Mouse (Mus musculus): ENCODE data around the gene Dynlt1f. TPM values are rescaled to one million over a fixed set of nuclear protein-coding genes. Genes with fewer than 3 reads are reported as not detected.
A peak's percentile ranks its signal among the peaks of the same experiment; 100 is the strongest.
"Not testable (repeated sequence)": the region's sequence is repeated elsewhere in the genome, so short reads cannot be mapped to it uniquely, and the experiment has no call there.

Dynlt1f gene
- 301 and 317 TPM in 2 replicates for polyA plus RNA-seq (2016; fragmentation: Nextera tagmentation; extraction: Ambion mirVana)

DNA sequence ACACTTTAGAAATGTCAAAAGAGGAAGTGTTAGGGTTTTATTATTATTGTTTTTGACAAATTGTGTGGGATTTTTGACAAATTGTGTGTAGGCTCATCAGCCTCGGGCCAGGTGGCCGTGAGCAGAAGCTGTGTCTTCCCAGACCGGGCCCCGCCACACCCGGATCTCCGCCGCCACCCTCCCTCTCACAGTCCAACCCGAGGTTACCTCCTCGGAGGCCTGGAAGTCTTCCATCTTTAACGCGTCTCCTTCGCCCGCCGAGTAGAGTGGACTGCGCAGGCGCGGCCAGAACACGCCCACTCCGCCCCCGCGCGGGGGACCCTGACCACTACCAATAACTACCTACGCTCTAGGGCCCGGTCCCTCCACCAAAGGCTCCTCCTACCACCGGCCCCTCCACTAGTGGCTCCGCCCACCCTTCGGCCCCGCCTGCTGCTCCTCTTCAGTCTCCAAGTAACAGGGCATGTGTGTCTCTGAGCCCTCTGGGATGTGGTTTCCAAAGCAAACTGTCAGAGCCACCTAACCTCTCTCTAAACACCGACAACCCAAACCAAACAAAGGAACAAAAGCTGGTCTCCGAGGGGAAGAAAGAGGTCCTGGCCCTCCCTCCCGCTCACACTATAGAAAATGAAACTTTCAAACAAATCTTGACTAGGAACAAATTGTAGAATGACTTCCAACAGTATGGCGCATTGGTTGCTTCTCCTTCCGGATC is at the start of gene Dynlt1f:
Dynlt1f (minus strand) TSS at position 334 of the 715 bp plus-strand sequence.
- not testable (repeated sequence) for H3K4me1 ChIP-seq, H3K27me3 ChIP-seq, H3K36me3 ChIP-seq, H3K9me3 ChIP-seq
- peak within 1 kb of the TSS; percentile 51 for H3K4me3 ChIP-seq
- peak; percentile 95 for ATAC-seq (ENCODE audit: low FRiP score, low read depth)
- peak within 1 kb of the TSS; percentile 81 for H3K27ac ChIP-seq (replicated peaks)
- WGBS = 2% methylated on average over 28 of the region's 33 CpGs
- H3K4me2 ChIP-seq (replicated peaks) = peak within 1 kb of the TSS; percentile 43
- peak within 1 kb of the TSS; percentile 55 for H3K9ac ChIP-seq (replicated peaks)

DNA sequence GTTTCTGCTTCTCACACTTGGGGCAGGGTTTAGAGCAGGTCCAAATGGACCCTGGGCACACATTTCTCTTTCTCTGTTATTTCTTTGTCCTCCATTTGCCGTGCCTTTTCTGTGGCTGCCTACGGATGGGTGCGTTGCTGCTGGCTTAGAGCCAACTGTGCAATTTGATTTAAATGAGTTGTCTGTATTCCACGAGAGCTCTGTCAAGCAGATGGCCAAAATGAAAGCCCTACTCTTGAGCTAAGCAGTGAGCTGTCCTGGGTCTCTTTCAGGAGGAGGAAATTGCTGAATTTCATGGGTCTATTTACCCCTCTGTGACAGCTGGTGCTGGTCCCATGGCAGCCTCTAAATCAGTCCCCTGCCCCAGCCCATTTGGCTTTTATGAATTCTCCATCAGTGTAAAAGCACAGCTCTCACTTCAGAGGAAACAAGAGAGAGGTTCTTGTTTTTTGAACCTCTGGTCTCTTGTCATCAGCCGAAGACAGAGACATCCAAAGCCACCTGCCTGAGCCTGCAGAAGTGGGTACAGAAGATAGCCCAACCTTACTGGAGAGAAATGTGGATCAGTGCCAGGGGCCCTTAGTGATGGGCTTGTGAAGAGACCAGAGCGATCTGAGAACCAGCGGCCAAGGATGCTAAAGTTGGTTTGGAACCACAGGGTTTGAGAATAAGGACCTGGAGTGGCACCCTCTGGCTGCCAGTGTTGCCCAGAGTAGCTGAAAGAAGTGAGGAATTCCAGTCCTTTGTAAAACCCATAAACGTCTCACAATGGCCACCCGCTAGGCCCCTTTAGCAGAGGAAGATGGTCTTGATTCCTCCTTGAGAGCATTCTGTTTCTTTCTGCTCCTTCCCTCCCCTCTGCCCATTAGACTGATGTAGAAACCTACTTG is 47.9 kb upstream of the Dynlt1f start:
- H3K27me3 ChIP-seq; H3K9ac ChIP-seq (replicated peaks); H3K36me3 ChIP-seq; H3K4me3 ChIP-seq; H3K4me1 ChIP-seq; H3K4me2 ChIP-seq (replicated peaks); H3K9me3 ChIP-seq; H3K27ac ChIP-seq (replicated peaks): not testable (repeated sequence)
- 46% methylated on average over 9 of the region's 9 CpGs for WGBS
- peak; percentile 85 for ATAC-seq (ENCODE audit: low FRiP score, low read depth)

DNA sequence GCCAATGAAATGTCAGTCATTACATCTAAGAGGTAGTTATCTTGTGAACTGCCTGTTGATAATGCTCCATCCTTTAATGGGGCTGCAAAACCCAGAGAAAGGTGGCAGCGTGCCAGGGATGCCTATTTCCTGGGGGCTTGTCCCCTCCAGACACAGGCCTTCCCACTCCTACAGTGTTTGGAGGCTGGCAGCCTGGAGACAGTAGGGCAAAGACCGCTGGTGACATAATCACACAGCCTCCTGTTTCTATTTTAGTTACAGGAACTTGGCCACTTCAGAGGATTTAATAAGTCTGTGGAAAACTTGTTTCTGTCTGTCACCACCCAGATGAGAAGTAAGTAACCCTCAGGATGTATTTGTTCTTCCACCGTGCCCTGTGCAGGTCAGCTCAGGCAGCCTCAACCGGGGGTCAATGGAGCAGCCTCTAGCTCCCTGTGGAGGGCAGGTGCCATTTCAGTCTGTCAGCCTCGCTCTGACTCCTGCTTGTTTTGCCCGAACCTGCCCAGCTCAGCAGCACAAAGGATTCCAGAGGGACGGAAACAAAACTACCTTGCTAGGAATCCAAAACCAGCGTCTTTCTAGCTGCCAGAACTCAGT is 47.0 kb upstream of the Dynlt1f start:
- H3K4me3 ChIP-seq; H3K27ac ChIP-seq (replicated peaks); H3K27me3 ChIP-seq; H3K9ac ChIP-seq (replicated peaks); ATAC-seq (ENCODE audit: low FRiP score, low read depth); H3K36me3 ChIP-seq; H3K4me2 ChIP-seq (replicated peaks); H3K4me1 ChIP-seq; H3K9me3 ChIP-seq: not testable (repeated sequence)
- 56% methylated on average over 2 of the region's 8 CpGs for WGBS

DNA sequence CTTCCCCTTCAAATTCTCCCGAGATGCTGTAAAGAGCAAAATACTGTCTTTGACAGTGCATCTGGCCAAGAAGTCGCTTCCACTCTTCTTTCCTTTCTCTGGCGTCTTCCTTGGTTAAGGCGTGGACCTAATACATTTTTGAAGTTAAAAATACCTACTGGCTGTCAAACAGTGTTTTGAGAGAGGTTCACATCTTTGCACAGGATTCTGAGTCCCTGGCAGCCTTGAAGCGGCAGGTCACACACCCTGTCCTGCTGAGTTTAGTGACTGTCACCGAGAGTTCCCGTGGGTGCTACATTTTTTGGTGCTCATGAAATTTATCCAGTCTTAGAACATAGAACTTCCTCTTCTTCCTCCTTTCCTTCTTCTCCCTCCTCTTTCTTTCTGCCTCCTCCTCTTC is 44.4 kb upstream of the Dynlt1f start:
- not testable (repeated sequence) for H3K9me3 ChIP-seq; H3K4me3 ChIP-seq; ATAC-seq (ENCODE audit: low FRiP score, low read depth); H3K4me2 ChIP-seq (replicated peaks); H3K36me3 ChIP-seq; H3K27me3 ChIP-seq; H3K4me1 ChIP-seq; H3K27ac ChIP-seq (replicated peaks); H3K9ac ChIP-seq (replicated peaks)
- WGBS = 80% methylated on average over 4 of the region's 7 CpGs

DNA sequence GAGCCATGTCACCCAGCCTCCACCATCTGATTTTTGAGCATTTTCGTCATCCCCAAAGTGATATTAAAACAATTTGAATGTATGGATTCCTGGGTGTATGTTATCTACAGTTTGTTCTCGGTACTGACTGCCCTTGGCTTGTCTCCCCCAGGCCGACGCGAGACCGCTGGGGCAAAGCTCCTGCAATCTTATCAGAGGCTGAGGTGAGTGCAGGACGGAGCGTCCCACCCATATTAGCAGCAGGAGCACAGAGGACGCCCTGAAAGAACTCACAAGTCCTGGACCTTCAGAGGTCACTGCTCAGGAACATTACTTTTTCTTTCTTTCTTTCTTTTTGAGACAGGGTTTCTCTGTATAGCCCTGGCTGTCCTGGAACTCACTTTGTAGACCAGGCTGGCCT is 43.8 kb upstream of the Dynlt1f start:
- H3K4me1 ChIP-seq; ATAC-seq (ENCODE audit: low FRiP score, low read depth); H3K9ac ChIP-seq (replicated peaks); H3K4me2 ChIP-seq (replicated peaks); H3K27me3 ChIP-seq; H3K9me3 ChIP-seq; H3K4me3 ChIP-seq; H3K36me3 ChIP-seq; H3K27ac ChIP-seq (replicated peaks): not testable (repeated sequence)
- WGBS = 95% methylated on average over 8 of the region's 9 CpGs

DNA sequence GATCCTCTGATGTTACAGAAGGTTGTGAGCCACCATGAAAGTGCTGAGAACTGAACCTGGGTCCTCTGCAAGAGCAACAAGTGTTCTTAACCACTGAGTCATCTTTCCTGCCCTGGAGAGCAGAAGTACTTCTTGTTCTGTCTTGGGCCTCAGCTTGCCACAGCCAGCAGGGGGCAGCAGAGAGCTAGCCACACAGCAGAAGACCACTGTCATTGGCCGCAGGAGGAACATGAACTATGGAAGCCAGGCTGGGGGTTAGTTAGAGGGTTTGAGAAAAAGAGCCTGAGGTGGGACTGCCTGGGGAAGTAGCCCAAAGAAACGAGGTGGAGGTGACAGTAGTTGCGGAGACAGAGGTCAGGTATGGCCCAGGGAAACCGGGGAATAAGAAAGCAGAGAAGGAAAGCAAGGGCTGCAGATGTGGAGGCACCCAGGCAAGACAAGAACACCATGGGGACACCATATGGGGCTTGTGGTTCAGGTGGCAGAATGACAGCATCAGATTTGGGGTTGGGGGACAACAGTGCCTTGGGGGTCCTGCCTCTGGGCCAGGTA is 41.6 kb upstream of the Dynlt1f start:
- H3K27ac ChIP-seq (replicated peaks); H3K9me3 ChIP-seq; H3K9ac ChIP-seq (replicated peaks); H3K36me3 ChIP-seq; H3K27me3 ChIP-seq; H3K4me3 ChIP-seq; H3K4me2 ChIP-seq (replicated peaks); H3K4me1 ChIP-seq: not testable (repeated sequence)
- 36% methylated on average over 4 of the region's 4 CpGs for WGBS
- ATAC-seq (ENCODE audit: low FRiP score, low read depth) = peak; percentile 70; the same call in 1 of the 2 replicates

DNA sequence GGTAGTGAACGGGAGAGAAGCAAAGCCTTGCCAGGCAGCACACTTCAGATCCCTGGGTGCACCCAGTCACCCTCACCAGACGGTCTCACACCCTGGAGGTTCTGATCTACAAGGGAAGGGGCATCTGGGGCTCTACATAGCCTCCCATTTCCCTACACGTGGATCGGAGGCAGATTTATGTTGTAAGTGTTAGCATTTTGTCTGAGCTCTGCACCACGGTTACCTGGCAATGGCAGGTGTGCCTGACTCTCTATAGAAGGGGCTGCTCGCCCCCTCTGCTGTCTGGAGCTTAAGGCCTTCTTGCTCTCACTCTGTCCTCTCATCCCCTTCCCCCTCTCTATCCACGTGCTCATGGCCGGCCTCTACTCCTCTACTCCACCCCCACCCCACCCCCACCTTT is 40.8 kb upstream of the Dynlt1f start:
- not testable (repeated sequence) for ATAC-seq (ENCODE audit: low FRiP score, low read depth); H3K4me2 ChIP-seq (replicated peaks); H3K9ac ChIP-seq (replicated peaks); H3K27ac ChIP-seq (replicated peaks); H3K36me3 ChIP-seq; H3K9me3 ChIP-seq; H3K4me1 ChIP-seq; H3K4me3 ChIP-seq; H3K27me3 ChIP-seq
- 59% methylated on average over 8 of the region's 8 CpGs for WGBS

DNA sequence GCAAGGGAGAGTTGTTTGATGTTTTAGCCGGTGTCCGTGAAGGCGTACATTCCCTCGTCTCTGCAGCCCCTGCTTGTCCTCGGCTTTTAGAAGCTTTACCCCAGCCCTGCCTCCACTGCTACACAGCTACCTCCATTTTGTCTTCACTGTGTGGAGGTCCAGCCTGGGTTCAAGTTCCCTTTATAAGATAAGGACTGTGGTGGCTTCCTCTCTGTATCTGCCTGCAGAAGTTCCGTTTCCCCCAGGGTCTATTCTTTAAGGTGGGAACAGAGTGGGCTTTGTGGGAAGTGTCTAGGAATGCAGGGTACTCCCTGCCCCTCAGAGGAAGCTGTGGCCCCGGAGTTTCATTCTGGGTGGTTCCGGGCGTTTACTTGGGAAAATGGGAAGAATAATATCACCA is 40.0 kb upstream of the Dynlt1f start:
- 81% methylated on average over 9 of the region's 9 CpGs for WGBS
- not testable (repeated sequence) for H3K9me3 ChIP-seq; H3K4me2 ChIP-seq (replicated peaks); H3K9ac ChIP-seq (replicated peaks); H3K4me1 ChIP-seq; H3K4me3 ChIP-seq; H3K27me3 ChIP-seq; ATAC-seq (ENCODE audit: low FRiP score, low read depth); H3K27ac ChIP-seq (replicated peaks); H3K36me3 ChIP-seq

DNA sequence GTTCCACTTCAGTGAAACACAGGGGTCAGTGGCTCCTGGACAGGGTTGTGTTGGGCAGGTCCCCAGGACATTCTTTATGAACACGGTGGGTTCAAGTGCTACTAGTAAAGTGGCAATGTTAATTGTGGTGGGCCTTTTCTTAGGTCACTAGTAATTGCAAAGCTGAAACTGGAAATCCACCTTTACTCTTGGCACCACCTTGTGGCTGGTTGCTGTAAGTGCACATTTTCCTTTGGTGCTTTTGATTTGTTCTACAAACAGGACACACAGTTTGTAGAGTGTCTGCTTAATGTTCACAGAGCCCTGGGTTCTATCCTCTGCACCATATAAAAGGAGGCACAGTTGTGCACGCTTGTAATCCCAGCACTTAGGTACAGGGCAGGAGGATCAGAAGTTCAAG is 35.9 kb upstream of the Dynlt1f start:
- not testable (repeated sequence) for H3K4me2 ChIP-seq (replicated peaks); H3K4me1 ChIP-seq; H3K27ac ChIP-seq (replicated peaks); H3K9ac ChIP-seq (replicated peaks); H3K27me3 ChIP-seq; H3K9me3 ChIP-seq; H3K36me3 ChIP-seq; ATAC-seq (ENCODE audit: low FRiP score, low read depth); H3K4me3 ChIP-seq
- 12% methylated on average over 2 of the region's 2 CpGs for WGBS

DNA sequence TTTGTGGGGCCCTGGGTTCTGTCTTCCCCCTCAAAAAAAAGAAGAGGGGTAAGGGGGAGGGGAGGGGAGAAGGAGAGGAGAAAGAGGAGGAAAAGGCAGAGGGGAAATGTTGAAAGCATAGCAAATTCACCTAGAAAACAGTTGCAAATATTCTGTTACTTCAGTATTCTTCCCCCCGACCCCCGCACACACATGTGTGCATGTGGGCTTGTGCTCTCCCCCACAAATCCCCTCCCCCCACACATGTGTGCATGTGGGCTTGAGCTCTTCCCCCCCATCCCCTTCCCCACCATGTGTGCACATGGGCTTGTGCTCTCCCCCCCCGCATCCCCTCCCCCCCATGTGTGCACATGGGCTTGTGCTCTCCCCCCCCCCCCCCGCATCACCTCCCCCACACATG is 33.6 kb upstream of the Dynlt1f start:
- not testable (repeated sequence) for H3K27ac ChIP-seq (replicated peaks); H3K36me3 ChIP-seq; H3K9me3 ChIP-seq; H3K4me2 ChIP-seq (replicated peaks); H3K9ac ChIP-seq (replicated peaks); H3K4me3 ChIP-seq; H3K27me3 ChIP-seq; ATAC-seq (ENCODE audit: low FRiP score, low read depth); H3K4me1 ChIP-seq
- WGBS = 89% methylated on average over 2 of the region's 4 CpGs

DNA sequence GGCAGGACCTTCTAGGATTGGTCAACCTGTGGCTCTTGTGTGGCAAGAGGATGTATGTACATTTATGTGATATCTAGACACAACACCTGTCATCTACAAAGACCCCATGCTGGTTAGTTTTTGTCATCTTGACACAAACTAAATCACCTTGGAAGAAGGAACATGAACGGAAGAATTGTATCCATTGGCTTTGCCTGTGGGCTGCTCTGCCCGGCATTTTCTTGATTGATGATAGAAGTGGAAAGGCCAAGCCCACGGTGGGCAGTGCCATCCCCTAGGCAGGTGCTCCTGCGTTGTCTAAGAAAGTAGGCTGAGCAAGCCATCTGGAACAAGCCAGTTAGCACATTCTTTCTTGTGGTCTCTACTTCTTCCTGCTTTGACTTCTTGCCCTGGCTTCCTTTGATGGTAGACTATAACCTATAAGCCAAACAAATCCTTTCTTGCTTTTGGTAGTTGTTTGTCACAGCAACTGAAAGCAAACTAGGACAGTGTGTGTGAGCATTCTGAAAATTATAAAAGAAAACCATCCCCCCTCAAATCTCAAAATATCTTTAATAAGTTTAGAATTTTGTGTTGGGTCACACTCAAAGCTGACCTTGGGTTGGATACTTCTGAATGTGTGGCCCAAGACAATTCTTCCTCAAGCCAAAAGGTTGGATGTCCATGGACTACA is 30.7 kb upstream of the Dynlt1f start:
- 100% methylated on average over 3 of the region's 4 CpGs for WGBS
- H3K9me3 ChIP-seq; H3K4me2 ChIP-seq (replicated peaks); H3K4me3 ChIP-seq; H3K36me3 ChIP-seq; H3K9ac ChIP-seq (replicated peaks); H3K4me1 ChIP-seq; H3K27ac ChIP-seq (replicated peaks); H3K27me3 ChIP-seq; ATAC-seq (ENCODE audit: low FRiP score, low read depth): not testable (repeated sequence)

Data from midbrain, embryonic 12.5 days (tissue).